Mouse (Mus musculus) heart, adult 2 months (tissue): ENCODE measurements at regions not wholly inside any gene's neighbourhood (a gene's known extent, or its start where the extent isn't known, plus 50 kb on each side); places are given as distances from the start of the nearest gene placed in this dataset.

Source experiments
- DNase-seq, 2 experiments: peaks; one replicate each; pipeline ENCODE4 v3.0.0; 2021
- H3K27ac ChIP-seq: fragments of 200-600 bp; 2 replicates; pipeline ENCODE4 v1.8.1; 2022
- H3K27me3 ChIP-seq: fragments of 200-500 bp; 2 replicates; pipeline ENCODE4 v1.6.1; 2012; ENCODE audit warnings: mild to moderate bottlenecking, low read length, inconsistent platforms, mixed read lengths; ENCODE audit not compliant: control insufficient read depth, insufficient read depth
- H3K36me3 ChIP-seq: fragments of 200-500 bp; 2 replicates; pipeline ENCODE4 v1.6.1; 2012; ENCODE audit warnings: low read length, inconsistent platforms; ENCODE audit not compliant: control insufficient read depth, insufficient read depth
- H3K4me1 ChIP-seq: fragments of 200-500 bp; 2 replicates; pipeline ENCODE4 v1.6.1; 2011; ENCODE audit warnings: low read length; ENCODE audit not compliant: control insufficient read depth, insufficient read depth
- H3K4me3 ChIP-seq: fragments of 200-600 bp; 2 replicates; pipeline ENCODE4 v1.8.1; 2022
- H3K79me2 ChIP-seq: fragments of 200-500 bp; replicated peaks from 2 replicates; pipeline ENCODE4 v1.6.1; 2012; ENCODE audit warnings: mild to moderate bottlenecking, inconsistent platforms, low read length, moderate library complexity, mixed read lengths; ENCODE audit not compliant: control insufficient read depth, insufficient read depth
- H3K9ac ChIP-seq: fragments of 200-500 bp; 2 replicates; pipeline ENCODE4 v1.6.1; 2012; ENCODE audit warnings: low read depth, mild to moderate bottlenecking, control low read depth, inconsistent platforms, low read length, mixed read lengths
- CTCF ChIP-seq: fragments of 200-600 bp; IDR thresholded peaks from 2 replicates; pipeline ENCODE4 v1.8.1; 2022; ENCODE audit warnings: antibody characterized with exemption, mild to moderate bottlenecking, moderate library complexity
- EP300 ChIP-seq: fragments of 200-500 bp; IDR thresholded peaks from 2 replicates; pipeline ENCODE4 v1.6.1; 2011; ENCODE audit warnings: low read depth, low read length, control low read depth; ENCODE audit not compliant: insufficient read depth
- POLR2A ChIP-seq: fragments of 200-500 bp; IDR thresholded peaks from 2 replicates; pipeline ENCODE4 v1.6.1; 2011; ENCODE audit warnings: mild to moderate bottlenecking, low read depth, low read length, control low read depth; ENCODE audit not compliant: insufficient read depth
- WGBS: fragments of 180-500 bp; shearing (Covaris S2); methylation state at CpG from one replicate; pipeline ENCODE4 v1.1.7; 2018; 5-methylcytosine and 5-hydroxymethylcytosine counted together
- intact Hi-C: fragments of 180-260 bp; cut with DNase I; formaldehyde crosslinking; loops from one replicate; pipeline ENCODE4 v1.15.1; 2025

- H3K27ac ChIP-seq, result no peak overlapping the region
- no peak overlapping the region for H3K9ac ChIP-seq
- 56% methylated on average over 3 of the region's 3 CpGs for WGBS
- no peaks in the 10 kb centered on the region for H3K36me3 ChIP-seq
- TF ChIP-seq EP300 (no peak), CTCF (no peak), POLR2A (no peak)
- intact Hi-C loops, result no loop called here
- no peak for DNase-seq
- H3K4me1 ChIP-seq, result no peaks in the 10 kb centered on the region
- no peak overlapping the region for H3K4me3 ChIP-seq
- H3K79me2 ChIP-seq, result no peaks in the 10 kb centered on the region
- no peaks in the 10 kb centered on the region for H3K27me3 ChIP-seq
Observed at GRCm38 (mm10) chr15:91916946-91917345, 78.9 kb downstream of the Smgc start.

- H3K4me1 ChIP-seq, result no peaks in the 10 kb centered on the region
- H3K27me3 ChIP-seq, result no peaks in the 10 kb centered on the region
- no peaks in the 10 kb centered on the region for H3K36me3 ChIP-seq
- TF ChIP-seq CTCF (no peak), POLR2A (no peak), EP300 (no peak)
- H3K79me2 ChIP-seq, result no peaks in the 10 kb centered on the region
- intact Hi-C loops, result no loop called here
- H3K4me3 ChIP-seq, result no peak overlapping the region
- no peak for DNase-seq
- WGBS, result 39% methylated on average over 4 of the region's 4 CpGs
- H3K9ac ChIP-seq, result no peak overlapping the region
- no peak overlapping the region for H3K27ac ChIP-seq
Observed at GRCm38 (mm10) chr15:91917877-91918276, 79.8 kb downstream of the Smgc start.

- no peak for DNase-seq
- no peak overlapping the region for H3K9ac ChIP-seq
- no peaks in the 10 kb centered on the region for H3K79me2 ChIP-seq
- H3K36me3 ChIP-seq, result no peaks in the 10 kb centered on the region
- no peaks in the 10 kb centered on the region for H3K27me3 ChIP-seq
- H3K4me1 ChIP-seq, result no peaks in the 10 kb centered on the region
- no peak overlapping the region for H3K4me3 ChIP-seq
- H3K27ac ChIP-seq, result no peak overlapping the region
- intact Hi-C loops, result no loop called here
- TF ChIP-seq EP300 (no peak), POLR2A (no peak), CTCF (no peak)
- WGBS, result 62% methylated on average over 4 of the region's 4 CpGs
Observed at GRCm38 (mm10) chr15:91924542-91924941, 86.5 kb downstream of the Smgc start.

GRCm38 (mm10) chr15:91927492-91927891, 89.4 kb downstream of the Smgc start:
- no peak for DNase-seq
- Histone ChIP-seq H3K9ac (no peak overlapping the region), H3K4me3 (no peak overlapping the region), H3K27me3 (no peaks in the 10 kb centered on the region), H3K27ac (no peak overlapping the region), H3K79me2 (no peaks in the 10 kb centered on the region), H3K36me3 (no peaks in the 10 kb centered on the region), H3K4me1 (no peaks in the 10 kb centered on the region)
- no peak for TF ChIP-seq POLR2A
- no peak for TF ChIP-seq EP300
- peak; percentile 42 for TF ChIP-seq CTCF
- 16% methylated on average over 3 of the region's 3 CpGs for WGBS
- intact Hi-C loops, result no loop called here

- H3K27ac ChIP-seq, result no peak overlapping the region
- no peaks in the 10 kb centered on the region for H3K4me1 ChIP-seq
- H3K4me3 ChIP-seq, result no peak overlapping the region
- intact Hi-C loops, result no loop called here
- no peaks in the 10 kb centered on the region for H3K79me2 ChIP-seq
- no peak overlapping the region for H3K9ac ChIP-seq
- H3K36me3 ChIP-seq, result no peaks in the 10 kb centered on the region
- WGBS, result 74% methylated on average over 7 of the region's 7 CpGs
- H3K27me3 ChIP-seq, result no peaks in the 10 kb centered on the region
- DNase-seq, result no peak
- no peak for TF ChIP-seq CTCF
- no peak for TF ChIP-seq EP300
- TF ChIP-seq POLR2A, result no peak
Observed at GRCm38 (mm10) chr15:91928511-91928910, 90.4 kb downstream of the Smgc start.

- TF ChIP-seq POLR2A, result no peak
- TF ChIP-seq EP300, result no peak
- TF ChIP-seq CTCF, result no peak
- Histone ChIP-seq H3K9ac (no peak overlapping the region), H3K79me2 (no peaks in the 10 kb centered on the region), H3K27ac (no peak overlapping the region), H3K4me3 (no peak overlapping the region), H3K27me3 (no peaks in the 10 kb centered on the region), H3K4me1 (no peaks in the 10 kb centered on the region), H3K36me3 (no peaks in the 10 kb centered on the region)
- DNase-seq, result no peak
- WGBS, result 60% methylated on average over 2 of the region's 2 CpGs
- intact Hi-C loops, result no loop called here
Observed at GRCm38 (mm10) chr15:91957273-91957672, 93.7 kb upstream of the Cntn1 start.

- H3K36me3 ChIP-seq, result no peaks in the 10 kb centered on the region
- 79% methylated on average over 10 of the region's 10 CpGs for WGBS
- H3K9ac ChIP-seq, result no peak overlapping the region
- no peak overlapping the region for H3K4me3 ChIP-seq
- no peaks in the 10 kb centered on the region for H3K27me3 ChIP-seq
- intact Hi-C loops, result no loop called here
- TF ChIP-seq POLR2A (no peak), CTCF (no peak), EP300 (no peak)
- DNase-seq, result no peak
- no peak overlapping the region for H3K27ac ChIP-seq
- H3K79me2 ChIP-seq, result no peaks in the 10 kb centered on the region
- no peaks in the 10 kb centered on the region for H3K4me1 ChIP-seq
Observed at GRCm38 (mm10) chr15:91965172-91965571, 85.8 kb upstream of the Cntn1 start.
